Mouse (Mus musculus): ENCODE results near the gene Siva1. TPM values are rescaled to one million over a fixed set of nuclear protein-coding genes. Genes with fewer than 3 reads are reported as not detected.

Gene Siva1
- total and polyA plus RNA-seq, 2 experiments from 2014 or later = 34.8 to 62.2 TPM

DNA sequence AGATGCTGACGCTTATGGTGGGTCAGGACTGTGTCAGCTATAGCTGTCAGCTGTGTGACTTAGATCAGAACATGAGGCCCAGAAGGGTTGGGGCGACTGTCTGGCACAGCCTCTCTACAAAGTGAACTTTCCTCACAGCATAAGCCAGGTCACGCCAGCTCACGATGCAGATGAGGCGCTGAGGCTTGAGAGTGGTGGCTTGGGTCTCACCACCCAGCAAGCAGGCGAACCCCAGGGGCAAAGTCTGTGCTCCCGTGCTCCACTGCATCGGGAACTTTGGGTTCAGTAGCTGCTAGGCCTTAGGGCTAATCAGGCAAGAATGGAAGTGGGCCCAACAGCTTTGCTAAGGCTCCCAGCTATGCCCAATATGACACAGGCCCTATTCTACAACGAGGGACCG, 35.4 kb upstream of the Siva1 start:
- no peak overlapping the region for H3K4me2 ChIP-seq (ENCODE audit: low read depth, low read length)
- ATAC-seq (no peak), DNase-seq (ENCODE audit: low spot score) (no peak)
- no peak overlapping the region for H3K9ac ChIP-seq (replicated peaks; ENCODE audit: low read length)
- H3K9me3 ChIP-seq (ENCODE audit: low read length) = no peaks in the 10 kb centered on the region
- H3K4me3 ChIP-seq (ENCODE audit: low read length) = no peak overlapping the region
- H3K27ac ChIP-seq = no peak overlapping the region
- TF ChIP-seq CTCF (IDR thresholded peaks at IDR 0.05; ENCODE audit: low read depth) = no peak
- H3K4me1 ChIP-seq (ENCODE audit: insufficient read depth, low read length) = no peaks in the 10 kb centered on the region
- H3K27me3 ChIP-seq (ENCODE audit: insufficient read depth, low read length) = no peaks in the 10 kb centered on the region
- no peaks in the 10 kb centered on the region for H3K36me3 ChIP-seq (ENCODE audit: insufficient read depth, low read length)
- WGBS = 89% methylated on average over 10 of the region's 10 CpGs

- no peaks in the 10 kb centered on the region for H3K9me3 ChIP-seq (ENCODE audit: low read length)
- no peaks in the 10 kb centered on the region for H3K36me3 ChIP-seq (ENCODE audit: insufficient read depth, low read length)
- H3K4me3 ChIP-seq (ENCODE audit: low read length) = no peak overlapping the region
- TF ChIP-seq CTCF (IDR thresholded peaks at IDR 0.05; ENCODE audit: low read depth) = no peak
- ATAC-seq = no peak
- no peak overlapping the region for H3K27ac ChIP-seq
- no peak overlapping the region for H3K9ac ChIP-seq (replicated peaks; ENCODE audit: low read length)
- WGBS = 49% methylated on average over 9 of the region's 9 CpGs
- H3K4me2 ChIP-seq (ENCODE audit: low read depth, low read length) = no peak overlapping the region
- DNase-seq (ENCODE audit: low spot score) = no peak
- H3K27me3 ChIP-seq (ENCODE audit: insufficient read depth, low read length) = no peaks in the 10 kb centered on the region
- H3K4me1 ChIP-seq (ENCODE audit: insufficient read depth, low read length) = peaks cover 10% of the 10 kb centered on the region
Measured at GRCm38 (mm10) chr12:112616668-112617067, 27.8 kb upstream of the Siva1 start.

- H3K27me3 ChIP-seq (ENCODE audit: insufficient read depth, low read length) = no peaks in the 10 kb centered on the region
- H3K9ac ChIP-seq (replicated peaks; ENCODE audit: low read length) = no peak overlapping the region
- H3K27ac ChIP-seq = no peak overlapping the region
- DNase-seq (ENCODE audit: low spot score) (peak; percentile 30), ATAC-seq (no peak)
- no peak for TF ChIP-seq CTCF (IDR thresholded peaks at IDR 0.05; ENCODE audit: low read depth)
- no peaks in the 10 kb centered on the region for H3K9me3 ChIP-seq (ENCODE audit: low read length)
- H3K4me3 ChIP-seq (ENCODE audit: low read length) = no peak overlapping the region
- H3K4me1 ChIP-seq (ENCODE audit: insufficient read depth, low read length) = peaks cover 10% of the 10 kb centered on the region
- no peaks in the 10 kb centered on the region for H3K36me3 ChIP-seq (ENCODE audit: insufficient read depth, low read length)
- WGBS = 80% methylated on average over 11 of the region's 11 CpGs
- no peak overlapping the region for H3K4me2 ChIP-seq (ENCODE audit: low read depth, low read length)
Measured at GRCm38 (mm10) chr12:112617184-112617583, 27.3 kb upstream of the Siva1 start.

DNA sequence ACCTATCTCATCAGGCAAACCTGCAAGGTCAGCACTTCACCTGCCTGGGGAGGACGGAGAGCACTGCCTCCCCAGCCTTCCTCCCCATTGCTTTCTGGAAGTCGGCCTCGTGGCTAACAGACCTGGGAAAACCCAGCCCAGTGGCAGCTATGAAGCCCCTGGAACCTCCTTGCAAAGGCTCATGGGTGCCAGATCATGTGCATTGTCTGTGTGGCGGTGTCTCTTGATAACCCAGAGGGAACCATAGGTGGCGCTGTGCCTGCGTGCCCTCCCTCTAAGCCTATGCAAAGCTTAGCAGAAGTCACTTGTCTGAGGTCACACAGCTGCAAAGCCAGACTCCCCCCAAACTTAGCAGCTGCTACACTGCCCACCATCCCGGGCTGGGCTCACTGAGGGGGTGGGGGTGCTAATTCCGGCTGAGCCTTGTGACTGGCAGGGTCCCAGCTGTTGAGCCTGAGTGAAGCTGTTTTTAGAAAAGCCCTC, 26.5 kb upstream of the Siva1 start:
- peak; percentile 62 for ATAC-seq
- Histone ChIP-seq H3K27ac (no peak overlapping the region), H3K4me1 (ENCODE audit: insufficient read depth, low read length) (peaks cover 10% of the 10 kb centered on the region), H3K9me3 (ENCODE audit: low read length) (no peaks in the 10 kb centered on the region), H3K36me3 (ENCODE audit: insufficient read depth, low read length) (no peaks in the 10 kb centered on the region), H3K4me2 (ENCODE audit: low read depth, low read length) (no peak overlapping the region), H3K9ac (replicated peaks; ENCODE audit: low read length) (no peak overlapping the region), H3K4me3 (ENCODE audit: low read length) (no peak overlapping the region), H3K27me3 (ENCODE audit: insufficient read depth, low read length) (no peaks in the 10 kb centered on the region)
- 15% methylated on average over 8 of the region's 8 CpGs for WGBS
- peak; percentile 79 for TF ChIP-seq CTCF (IDR thresholded peaks at IDR 0.05; ENCODE audit: low read depth)
- DNase-seq (ENCODE audit: low spot score) = peak; percentile 79

- Histone ChIP-seq H3K4me2 (ENCODE audit: low read depth, low read length) (peak overlapping the region; percentile 94), H3K9me3 (ENCODE audit: low read length) (no peaks in the 10 kb centered on the region), H3K9ac (replicated peaks; ENCODE audit: low read length) (peak overlapping the region; percentile 58; the same call in 1 of the 2 replicates), H3K4me1 (ENCODE audit: insufficient read depth, low read length) (peaks cover 10% of the 10 kb centered on the region), H3K4me3 (ENCODE audit: low read length) (peak overlapping the region; percentile 51), H3K27ac (peak overlapping the region; percentile 32), H3K27me3 (ENCODE audit: insufficient read depth, low read length) (no peaks in the 10 kb centered on the region), H3K36me3 (ENCODE audit: insufficient read depth, low read length) (no peaks in the 10 kb centered on the region)
- no peak for TF ChIP-seq CTCF (IDR thresholded peaks at IDR 0.05; ENCODE audit: low read depth)
- DNase-seq (ENCODE audit: low spot score) (no peak), ATAC-seq (no peak)
- WGBS = 31% methylated on average over 13 of the region's 13 CpGs
Measured at GRCm38 (mm10) chr12:112618981-112619685, 25.3 kb upstream of the Siva1 start.

DNA sequence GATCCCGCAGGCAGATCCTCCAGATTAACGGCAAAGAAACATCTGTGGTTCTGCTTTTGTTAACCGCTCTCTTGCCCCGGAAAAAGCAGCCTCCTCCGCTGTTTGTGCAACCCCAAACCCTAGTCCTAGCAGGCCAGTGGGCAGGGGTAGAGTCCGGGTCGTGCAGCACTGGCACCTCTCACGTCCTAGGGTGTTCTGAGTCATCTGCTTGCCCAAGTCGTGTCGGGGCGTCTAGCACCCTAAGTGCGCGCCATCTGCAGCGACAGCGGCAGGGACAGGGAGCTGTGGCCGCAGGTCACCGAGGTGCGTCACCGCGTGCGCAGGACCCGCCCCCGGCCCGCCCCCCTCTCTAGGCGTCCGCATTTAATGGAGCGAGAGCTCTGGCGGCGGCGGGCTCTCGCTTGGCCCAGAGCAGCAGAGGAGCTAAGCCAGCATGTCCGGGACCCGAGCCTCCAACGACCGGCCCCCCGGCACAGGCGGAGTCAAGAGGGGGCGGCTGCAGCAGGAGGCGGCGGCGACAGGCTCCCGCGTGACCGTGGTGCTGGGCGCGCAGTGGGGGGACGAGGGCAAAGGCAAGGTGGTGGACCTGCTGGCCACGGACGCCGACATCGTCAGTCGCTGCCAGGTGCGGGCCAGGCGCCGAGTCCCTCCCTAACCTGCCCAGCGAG, 24.7 kb upstream of the Siva1 start, which contains the start of gene Adssl1:
Gene Adssl1, plus strand, starts transcription at position 360 of the 668 bp plus-strand sequence.
- peak within 1 kb of the TSS; percentile 58 for H3K9ac ChIP-seq (replicated peaks; ENCODE audit: low read length)
- ATAC-seq (peak; percentile 60), DNase-seq (ENCODE audit: low spot score) (peak; percentile 54)
- peak within 1 kb of the TSS; percentile 32 for H3K27ac ChIP-seq
- peaks cover 10% of the 10 kb centered on the region for H3K4me1 ChIP-seq (ENCODE audit: insufficient read depth, low read length)
- TF ChIP-seq CTCF (IDR thresholded peaks at IDR 0.05; ENCODE audit: low read depth) = no peak
- peak within 1 kb of the TSS; percentile 51 for H3K4me3 ChIP-seq (ENCODE audit: low read length)
- H3K36me3 ChIP-seq (ENCODE audit: insufficient read depth, low read length) = no peaks in the 10 kb centered on the region
- no peaks in the 10 kb centered on the region for H3K9me3 ChIP-seq (ENCODE audit: low read length)
- H3K4me2 ChIP-seq (ENCODE audit: low read depth, low read length) = peak within 1 kb of the TSS; percentile 94
- WGBS = 2% methylated on average over 54 of the region's 56 CpGs
- H3K27me3 ChIP-seq (ENCODE audit: insufficient read depth, low read length) = no peaks in the 10 kb centered on the region

Measured in hindbrain, postnatal 0 days (tissue).